Mouse (Mus musculus) intestine, embryonic 14.5 days (tissue): ENCODE measurements around the gene Cidec. TPM values are rescaled to one million over a fixed set of nuclear protein-coding genes. Genes with fewer than 3 reads are reported as not detected.

Experiments
- ATAC-seq: fragments of 200-750 bp; cut with Nextera tagmentation; replicated peaks from 2 replicates; pipeline ENCODE4 v1.8.0; 2017; ENCODE audit warnings: low read depth, moderate number of reproducible peaks, moderate TSS enrichment, moderate library complexity; ENCODE audit not compliant: low FRiP score, low TSS enrichment
- DNase-seq: peaks from one replicate; pipeline ENCODE4 v3.0.0-alpha.2; 2018; ENCODE audit warnings: low spot score
- H3K27ac ChIP-seq: fragments of 300-500 bp; sonication (generic); 2 replicates; pipeline ENCODE4 v1.5.1; 2014; ENCODE audit warnings: low read depth, mild to moderate bottlenecking, control low read depth
- H3K27me3 ChIP-seq: fragments of 300-500 bp; sonication (generic); replicated peaks from 2 replicates; pipeline ENCODE4 v1.6.1; 2014; ENCODE audit warnings: low read length, control low read depth; ENCODE audit not compliant: control insufficient read depth, insufficient read depth
- H3K36me3 ChIP-seq: fragments of 300-500 bp; sonication (generic); 2 replicates; pipeline ENCODE4 v1.6.1; 2014; ENCODE audit warnings: low read length, control low read depth; ENCODE audit not compliant: control insufficient read depth, insufficient read depth
- H3K4me1 ChIP-seq: fragments of 300-500 bp; sonication (generic); replicated peaks from 2 replicates; pipeline ENCODE4 v1.6.1; 2014; ENCODE audit warnings: low read length, control low read depth, mixed read lengths; ENCODE audit not compliant: control insufficient read depth, insufficient read depth
- H3K4me2 ChIP-seq: fragments of 300-500 bp; sonication (generic); 2 replicates; pipeline ENCODE4 v1.6.1; 2014; ENCODE audit warnings: low read length
- H3K4me3 ChIP-seq: fragments of 300-500 bp; sonication (generic); 2 replicates; pipeline ENCODE4 v1.5.1; 2014; ENCODE audit warnings: low read depth, low read length, control low read depth, mixed read lengths
- H3K9ac ChIP-seq: fragments of 300-500 bp; sonication (generic); 2 replicates; pipeline ENCODE4 v1.6.1; 2014; ENCODE audit warnings: mild to moderate bottlenecking, low read length
- H3K9me3 ChIP-seq: fragments of 300-500 bp; sonication (generic); 2 replicates; pipeline ENCODE4 v1.6.1; 2016; ENCODE audit warnings: low read length, control low read depth; ENCODE audit not compliant: control insufficient read depth
- WGBS: fragments of 180-500 bp; shearing (Covaris S2); extraction: QIAGEN DNeasy Blood & Tissue Kit; methylation state at CpG from one replicate; pipeline ENCODE4 v1.1.7; 2014; 5-methylcytosine and 5-hydroxymethylcytosine counted together
- polyA plus RNA-seq: library from polyadenylated mRNA; unstranded; fragments of >200 nt; fragmentation: Nextera tagmentation; extraction: Ambion mirVana; gene quantifications from 2 replicates; pipeline ENCODE4 v1.2.1, GENCODE M21; 2014

Cidec gene
- polyA plus RNA-seq, 1 experiment from 2014 or later: 3.1 TPM

- Histone ChIP-seq H3K4me3 (no peak overlapping the region), H3K4me2 (no peak overlapping the region), H3K9ac (no peak overlapping the region), H3K27ac (no peak overlapping the region), H3K27me3 (no peaks in the 10 kb centered on the region), H3K4me1 (peaks cover 6% of the 10 kb centered on the region; the same call in 1 of the 2 replicates), H3K36me3 (peaks cover 21% of the 10 kb centered on the region), H3K9me3 (0 out of 2 replicates have a peak, but pooled peaks cover 3% of the 10 kb centered on the region)
- DNase-seq (no peak), ATAC-seq (no peak)
- 87% methylated on average over 6 of the region's 6 CpGs for WGBS
Measured at GRCm38 (mm10) chr6:113393951-113394350, 41.6 kb downstream of the Cidec start.

GRCm38 (mm10) chr6:113392387-113393071 is 43.0 kb downstream of the Cidec start:
- Histone ChIP-seq H3K27me3 (no peaks in the 10 kb centered on the region), H3K4me2 (peak overlapping the region; percentile 73), H3K9me3 (0 out of 2 replicates have a peak, but pooled peaks cover 3% of the 10 kb centered on the region), H3K27ac (no peak overlapping the region), H3K4me3 (peak overlapping the region; percentile 41), H3K4me1 (peaks cover 6% of the 10 kb centered on the region; the same call in 1 of the 2 replicates), H3K9ac (peak overlapping the region; percentile 48), H3K36me3 (peaks cover 36% of the 10 kb centered on the region)
- ATAC-seq (peak; percentile 72), DNase-seq (peak; percentile 82)
- WGBS: 3% methylated on average over 42 of the region's 51 CpGs

GRCm38 (mm10) chr6:113392015-113392386 is 43.6 kb downstream of the Cidec start:
- 0 out of 2 replicates have a peak, but pooled peaks cover 3% of the 10 kb centered on the region for H3K9me3 ChIP-seq
- WGBS: 25% methylated on average over 10 of the region's 10 CpGs
- no peak for ATAC-seq

GRCm38 (mm10) chr6:113390715-113391114 is 44.8 kb downstream of the Cidec start:
- Histone ChIP-seq H3K36me3 (peaks cover 54% of the 10 kb centered on the region), H3K27me3 (no peaks in the 10 kb centered on the region), H3K9ac (no peak overlapping the region), H3K4me2 (no peak overlapping the region), H3K4me3 (no peak overlapping the region), H3K4me1 (peaks cover 6% of the 10 kb centered on the region; the same call in 1 of the 2 replicates), H3K27ac (no peak overlapping the region), H3K9me3 (0 out of 2 replicates have a peak, but pooled peaks cover 3% of the 10 kb centered on the region)
- ATAC-seq (no peak), DNase-seq (no peak)
- WGBS: 85% methylated on average over 3 of the region's 3 CpGs

More at GRCm38 (mm10) chr6:113392015-113392386, 43.6 kb downstream of the Cidec start:
- Histone ChIP-seq H3K4me2 (peak overlapping the region; percentile 73), H3K36me3 (peaks cover 41% of the 10 kb centered on the region), H3K27ac (no peak overlapping the region), H3K4me3 (peak overlapping the region; percentile 41), H3K4me1 (peaks cover 6% of the 10 kb centered on the region; the same call in 1 of the 2 replicates), H3K9ac (peak overlapping the region; percentile 48), H3K27me3 (no peaks in the 10 kb centered on the region)
- no peak for DNase-seq

GRCm38 (mm10) chr6:113388960-113389359 is 46.6 kb downstream of the Cidec start, which contains the start of gene Ttll3:
Ttll3 (plus strand) TSS chr6:113389260.
- ATAC-seq (no peak), DNase-seq (no peak)
- H3K9me3 ChIP-seq: no peaks in the 10 kb centered on the region
- H3K4me1 ChIP-seq: peaks cover 6% of the 10 kb centered on the region; the same call in 1 of the 2 replicates
- H3K27ac ChIP-seq: no peak within 1 kb of the TSS
- H3K4me2 ChIP-seq: no peak within 1 kb of the TSS
- H3K9ac ChIP-seq: no peak within 1 kb of the TSS
- H3K36me3 ChIP-seq: peaks cover 68% of the 10 kb centered on the region
- H3K4me3 ChIP-seq: no peak within 1 kb of the TSS
- WGBS: 63% methylated on average over 8 of the region's 8 CpGs
- H3K27me3 ChIP-seq: no peaks in the 10 kb centered on the region

- H3K27me3 ChIP-seq: no peaks in the 10 kb centered on the region
- H3K36me3 ChIP-seq: peaks cover 98% of the 10 kb centered on the region
- H3K27ac ChIP-seq: no peak overlapping the region
- no peaks in the 10 kb centered on the region for H3K9me3 ChIP-seq
- H3K4me1 ChIP-seq: no peaks in the 10 kb centered on the region
- no peak overlapping the region for H3K9ac ChIP-seq
- no peak overlapping the region for H3K4me3 ChIP-seq
- ATAC-seq (no peak), DNase-seq (no peak)
- H3K4me2 ChIP-seq: no peak overlapping the region
- 28% methylated on average over 3 of the region's 3 CpGs for WGBS
Measured at GRCm38 (mm10) chr6:113386025-113386424, 49.5 kb downstream of the Cidec start.

GRCm38 (mm10) chr6:113385160-113385714 is 50.3 kb downstream of the Cidec start:
- Histone ChIP-seq H3K9me3 (no peaks in the 10 kb centered on the region), H3K4me2 (no peak overlapping the region), H3K27me3 (no peaks in the 10 kb centered on the region), H3K4me1 (no peaks in the 10 kb centered on the region), H3K4me3 (no peak overlapping the region), H3K27ac (0 out of 2 replicates have a peak overlapping the region, but pooled peaks have one; percentile 41), H3K36me3 (peaks cover 100% of the 10 kb centered on the region), H3K9ac (no peak overlapping the region)
- ATAC-seq (no peak), DNase-seq (no peak)
- 52% methylated on average over 11 of the region's 11 CpGs for WGBS

- 93% methylated on average over 8 of the region's 8 CpGs for WGBS
- peaks cover 2% of the 10 kb centered on the region for H3K4me1 ChIP-seq
- DNase-seq (no peak), ATAC-seq (no peak)
- H3K9me3 ChIP-seq: no peaks in the 10 kb centered on the region
- H3K4me2 ChIP-seq: no peak overlapping the region
- no peak overlapping the region for H3K9ac ChIP-seq
- no peak overlapping the region for H3K4me3 ChIP-seq
- no peak overlapping the region for H3K27ac ChIP-seq
- H3K36me3 ChIP-seq: peaks cover 92% of the 10 kb centered on the region
- no peaks in the 10 kb centered on the region for H3K27me3 ChIP-seq
Measured at GRCm38 (mm10) chr6:113384351-113384927, 51.1 kb downstream of the Cidec start.
